Mouse (Mus musculus) stomach, embryonic 14.5 days (tissue): ENCODE measurements at regions not wholly inside any gene's neighbourhood (a gene's known extent, or its start where the extent isn't known, plus 50 kb on each side); places are given as distances from the start of the nearest gene placed in this dataset.

Experiments
- ATAC-seq: fragments of 200-750 bp; cut with Nextera tagmentation; 2 replicates; pipeline ENCODE4 v1.8.0; 2017; ENCODE audit warnings: low read depth, moderate TSS enrichment; ENCODE audit not compliant: insufficient number of reproducible peaks, insufficient read depth, low FRiP score
- H3K27ac ChIP-seq: fragments of 300-500 bp; sonication (generic); 2 replicates; pipeline ENCODE4 v1.5.1; 2014; ENCODE audit warnings: mild to moderate bottlenecking, low read length, moderate library complexity, mixed read lengths
- H3K27me3 ChIP-seq: fragments of 300-500 bp; sonication (generic); 2 replicates; pipeline ENCODE4 v1.6.1; 2014; ENCODE audit warnings: low read length, control low read depth, mixed read lengths; ENCODE audit not compliant: control insufficient read depth, insufficient read depth
- H3K36me3 ChIP-seq: fragments of 300-500 bp; sonication (generic); 2 replicates; pipeline ENCODE4 v1.6.1; 2014; ENCODE audit warnings: mild to moderate bottlenecking, control low read depth, low read length, moderate library complexity, mixed read lengths; ENCODE audit not compliant: control insufficient read depth, insufficient read depth
- H3K4me1 ChIP-seq: fragments of 300-500 bp; sonication (generic); 2 replicates; pipeline ENCODE4 v1.6.1; 2014; ENCODE audit warnings: low read length, control low read depth, mixed read lengths; ENCODE audit not compliant: control insufficient read depth, insufficient read depth
- H3K4me2 ChIP-seq: fragments of 300-500 bp; sonication (generic); replicated peaks from 2 replicates; pipeline ENCODE4 v1.6.1; 2014; ENCODE audit warnings: low read depth, low read length, control low read depth
- H3K4me3 ChIP-seq: fragments of 300-500 bp; sonication (generic); 2 replicates; pipeline ENCODE4 v1.5.1; 2014; ENCODE audit warnings: low read depth, low read length, control low read depth
- H3K9ac ChIP-seq: fragments of 300-500 bp; sonication (generic); replicated peaks from 2 replicates; pipeline ENCODE4 v1.6.1; 2014; ENCODE audit warnings: low read depth, mild to moderate bottlenecking, control low read depth, low read length, moderate library complexity, mixed read lengths
- H3K9me3 ChIP-seq: fragments of 300-500 bp; sonication (generic); 2 replicates; pipeline ENCODE4 v1.6.1; 2016; ENCODE audit warnings: low read depth, low read length, control low read depth; ENCODE audit not compliant: control insufficient read depth
- WGBS: fragments of 180-500 bp; shearing (Covaris S2); extraction: QIAGEN DNeasy Blood & Tissue Kit; methylation state at CpG from one replicate; pipeline ENCODE4 v1.1.7; 2014; 5-methylcytosine and 5-hydroxymethylcytosine counted together

DNA sequence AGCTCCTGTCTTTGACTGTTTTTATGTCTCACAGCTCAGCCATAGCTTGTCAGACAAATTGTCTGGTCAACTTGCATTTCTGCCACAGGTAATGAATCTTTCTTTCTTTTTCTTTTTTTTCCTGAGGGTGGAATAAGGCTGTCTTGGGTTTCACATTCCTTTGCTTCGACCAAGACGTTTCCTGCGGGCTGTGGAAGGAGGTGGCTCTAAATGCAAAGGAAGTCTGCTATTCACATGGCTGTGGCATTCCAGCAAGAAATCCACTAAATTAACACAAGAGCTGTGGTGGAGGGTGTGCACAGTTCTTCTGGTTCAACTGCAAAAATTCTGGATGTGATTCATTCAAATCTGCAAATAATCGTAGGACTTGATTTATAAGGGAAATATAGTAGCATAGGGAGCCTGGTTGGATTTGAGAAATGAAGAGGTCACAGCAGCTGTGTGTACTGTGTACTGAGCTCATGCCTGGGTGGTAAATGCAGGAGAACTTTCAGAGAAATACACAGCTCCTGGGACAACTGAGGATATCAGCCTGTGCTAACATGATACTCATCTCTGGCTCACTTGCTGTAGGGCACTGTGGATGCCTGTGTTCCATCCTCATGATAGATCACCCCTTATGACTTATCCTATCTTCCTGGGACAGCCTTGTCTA, 71.2 kb upstream of the Igfbp3 start:
- H3K4me2 ChIP-seq: no peak overlapping the region
- H3K4me3 ChIP-seq: no peak overlapping the region
- H3K27me3 ChIP-seq: no peaks in the 10 kb centered on the region
- no peaks in the 10 kb centered on the region for H3K9me3 ChIP-seq
- H3K27ac ChIP-seq: no peak overlapping the region
- WGBS: 19% methylated on average over 4 of the region's 4 CpGs
- no peak overlapping the region for H3K9ac ChIP-seq
- no peaks in the 10 kb centered on the region for H3K36me3 ChIP-seq
- no peak for ATAC-seq
- H3K4me1 ChIP-seq: no peaks in the 10 kb centered on the region

DNA sequence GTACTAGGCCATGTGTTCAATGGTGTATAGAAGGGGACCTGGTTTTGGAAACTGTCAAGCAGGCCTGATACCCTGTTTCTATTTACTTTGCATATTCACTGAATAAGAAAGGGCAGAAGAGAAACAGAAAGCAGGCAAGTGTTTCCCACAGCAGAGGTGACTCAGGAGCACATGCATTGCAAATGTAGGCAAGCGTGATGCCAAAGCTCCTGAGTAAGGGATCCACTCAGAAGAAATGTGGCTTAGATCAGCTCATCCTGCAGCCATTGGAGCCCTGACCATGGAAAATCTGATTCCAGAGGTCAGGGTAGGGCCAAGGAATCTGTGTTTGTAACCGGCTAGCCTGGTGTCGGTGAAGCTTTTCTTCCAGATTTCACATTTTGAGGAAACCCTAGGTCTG, 69.3 kb upstream of the Igfbp3 start:
- H3K9me3 ChIP-seq: no peaks in the 10 kb centered on the region
- H3K4me3 ChIP-seq: no peak overlapping the region
- no peaks in the 10 kb centered on the region for H3K36me3 ChIP-seq
- H3K27me3 ChIP-seq: no peaks in the 10 kb centered on the region
- no peak overlapping the region for H3K9ac ChIP-seq
- no peaks in the 10 kb centered on the region for H3K4me1 ChIP-seq
- H3K4me2 ChIP-seq: no peak overlapping the region
- WGBS: 81% methylated on average over 3 of the region's 3 CpGs
- H3K27ac ChIP-seq: no peak overlapping the region
- no peak for ATAC-seq

DNA sequence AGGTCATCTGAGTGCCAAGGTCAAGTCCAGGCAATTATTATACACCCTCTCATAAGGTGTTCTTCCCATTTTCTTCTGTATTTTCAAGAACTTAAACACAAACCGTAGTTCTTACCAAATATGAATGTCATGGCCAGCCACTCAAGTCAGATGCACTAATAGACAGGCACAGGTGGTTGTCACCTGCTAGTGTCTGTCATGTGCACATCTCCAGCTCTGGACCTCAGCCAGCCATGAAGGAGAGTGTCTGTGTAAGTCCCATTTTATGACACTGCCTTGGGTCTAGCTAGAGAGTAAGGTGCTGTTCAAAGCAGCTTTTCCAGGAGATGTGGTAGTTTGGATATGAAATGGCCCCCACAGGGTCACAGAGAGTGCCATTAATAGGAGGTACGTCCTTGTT, 68.5 kb upstream of the Igfbp3 start:
- H3K36me3 ChIP-seq: no peaks in the 10 kb centered on the region
- H3K4me1 ChIP-seq: no peaks in the 10 kb centered on the region
- ATAC-seq: no peak
- no peak overlapping the region for H3K9ac ChIP-seq
- WGBS: 81% methylated on average over 2 of the region's 2 CpGs
- no peak overlapping the region for H3K4me2 ChIP-seq
- no peaks in the 10 kb centered on the region for H3K9me3 ChIP-seq
- no peak overlapping the region for H3K27ac ChIP-seq
- no peak overlapping the region for H3K4me3 ChIP-seq
- no peaks in the 10 kb centered on the region for H3K27me3 ChIP-seq

DNA sequence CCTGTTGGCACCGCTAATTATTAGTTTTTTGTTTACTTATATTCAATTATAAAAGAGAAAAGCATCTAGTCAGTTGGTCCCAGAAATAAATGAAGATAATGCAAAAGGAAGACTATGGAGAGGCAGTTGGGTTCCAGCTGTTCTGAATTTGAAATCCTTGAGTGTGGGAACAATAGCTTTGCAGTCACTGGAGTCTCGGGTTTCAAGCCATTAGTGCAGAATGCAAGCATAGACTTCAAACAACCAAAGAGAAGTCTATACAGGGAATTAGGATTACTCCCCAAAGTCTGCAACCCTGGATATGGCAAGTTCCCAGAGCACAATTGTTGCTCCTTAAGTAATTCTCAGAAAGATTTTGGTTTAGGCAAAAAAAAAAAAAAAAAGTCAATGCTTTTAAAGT, 67.9 kb upstream of the Igfbp3 start:
- 38% methylated on average over 2 of the region's 2 CpGs for WGBS
- ATAC-seq: no peak
- H3K27ac ChIP-seq: no peak overlapping the region

DNA sequence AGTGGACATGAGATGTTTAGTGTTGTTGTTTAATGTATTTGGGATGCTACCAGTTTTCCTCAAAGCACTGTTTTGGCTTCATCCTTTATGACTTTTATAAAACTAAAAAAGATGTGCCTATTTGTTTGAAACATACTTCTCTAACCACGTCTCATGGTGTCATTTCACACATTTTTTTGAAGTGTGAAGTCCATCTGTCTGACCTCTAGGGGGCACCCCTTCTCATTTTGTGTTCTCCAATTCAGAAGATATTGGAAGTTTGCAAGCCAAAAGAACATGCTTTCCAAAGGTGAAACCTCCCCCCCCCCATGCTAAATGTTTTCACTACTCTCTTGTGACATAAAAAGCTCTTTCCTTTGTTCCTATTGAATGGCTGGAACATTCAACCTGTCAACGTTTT, 66.2 kb upstream of the Igfbp3 start:
- Histone ChIP-seq H3K36me3 (no peaks in the 10 kb centered on the region), H3K27me3 (no peaks in the 10 kb centered on the region), H3K4me1 (no peaks in the 10 kb centered on the region), H3K27ac (no peak overlapping the region), H3K9ac (no peak overlapping the region), H3K9me3 (no peaks in the 10 kb centered on the region), H3K4me3 (no peak overlapping the region), H3K4me2 (no peak overlapping the region)
- WGBS: 67% methylated on average over 2 of the region's 2 CpGs
- no peak for ATAC-seq

More for the DNA sequence above, 67.9 kb upstream of the Igfbp3 start:
- Histone ChIP-seq H3K9ac (no peak overlapping the region), H3K4me3 (no peak overlapping the region), H3K4me1 (no peaks in the 10 kb centered on the region), H3K36me3 (no peaks in the 10 kb centered on the region), H3K4me2 (no peak overlapping the region), H3K9me3 (no peaks in the 10 kb centered on the region), H3K27me3 (no peaks in the 10 kb centered on the region)

DNA sequence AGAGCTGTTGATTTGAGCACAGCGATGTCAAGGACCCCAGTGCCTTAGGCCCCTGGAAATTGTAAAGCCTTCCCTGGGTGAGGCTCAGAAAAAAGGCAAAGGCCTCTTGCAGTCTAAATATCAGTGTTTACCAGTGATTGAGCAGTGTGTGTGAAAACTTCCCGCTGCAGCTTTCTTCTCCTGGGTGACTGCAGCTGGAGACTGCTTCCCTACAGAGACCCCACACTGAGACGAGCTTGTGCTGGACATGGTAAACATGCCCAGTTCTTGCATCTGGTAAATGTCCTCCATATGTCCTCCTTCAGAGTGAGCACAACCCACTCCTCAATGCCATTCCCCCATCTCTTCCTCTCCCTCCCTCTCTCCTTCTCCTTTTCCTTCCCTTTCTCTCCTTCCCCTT, 58.8 kb upstream of the Igfbp3 start:
- peak overlapping the region; percentile 57; the same call in 1 of the 2 replicates for H3K27ac ChIP-seq
- H3K9me3 ChIP-seq: no peaks in the 10 kb centered on the region
- no peak overlapping the region for H3K9ac ChIP-seq
- H3K36me3 ChIP-seq: no peaks in the 10 kb centered on the region
- peak; percentile 85; the same call in 1 of the 2 replicates for ATAC-seq
- 18% methylated on average over 3 of the region's 3 CpGs for WGBS
- no peak overlapping the region for H3K4me3 ChIP-seq
- no peak overlapping the region for H3K4me2 ChIP-seq
- H3K27me3 ChIP-seq: no peaks in the 10 kb centered on the region
- peaks cover 7% of the 10 kb centered on the region; the same call in 1 of the 2 replicates for H3K4me1 ChIP-seq

DNA sequence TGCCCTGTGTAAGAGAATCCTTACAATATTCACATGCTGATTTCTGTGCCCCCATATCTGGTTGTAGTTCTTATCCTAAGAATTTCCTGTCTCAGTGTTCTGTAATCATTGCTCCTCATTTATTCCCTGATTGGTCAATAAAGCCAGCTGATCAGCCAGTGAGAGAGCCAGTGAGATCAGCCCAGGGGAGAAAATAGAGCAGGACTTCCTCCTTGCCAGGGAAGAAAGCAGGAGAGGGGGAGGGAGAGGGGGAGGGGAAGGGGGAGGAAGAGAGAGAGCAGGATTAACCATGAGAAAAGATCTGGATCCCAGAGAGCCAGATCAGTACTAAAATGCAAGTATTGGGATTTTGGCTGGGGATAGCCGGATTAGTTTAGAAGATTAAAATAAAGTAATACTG, 57.2 kb upstream of the Igfbp3 start:
- Histone ChIP-seq H3K36me3 (no peaks in the 10 kb centered on the region), H3K4me1 (peaks cover 7% of the 10 kb centered on the region; the same call in 1 of the 2 replicates), H3K4me2 (no peak overlapping the region), H3K27ac (no peak overlapping the region), H3K4me3 (no peak overlapping the region), H3K9ac (no peak overlapping the region), H3K9me3 (no peaks in the 10 kb centered on the region), H3K27me3 (no peaks in the 10 kb centered on the region)
- no peak for ATAC-seq
- WGBS: 97% methylated on average over 1 of the region's 1 CpGs

DNA sequence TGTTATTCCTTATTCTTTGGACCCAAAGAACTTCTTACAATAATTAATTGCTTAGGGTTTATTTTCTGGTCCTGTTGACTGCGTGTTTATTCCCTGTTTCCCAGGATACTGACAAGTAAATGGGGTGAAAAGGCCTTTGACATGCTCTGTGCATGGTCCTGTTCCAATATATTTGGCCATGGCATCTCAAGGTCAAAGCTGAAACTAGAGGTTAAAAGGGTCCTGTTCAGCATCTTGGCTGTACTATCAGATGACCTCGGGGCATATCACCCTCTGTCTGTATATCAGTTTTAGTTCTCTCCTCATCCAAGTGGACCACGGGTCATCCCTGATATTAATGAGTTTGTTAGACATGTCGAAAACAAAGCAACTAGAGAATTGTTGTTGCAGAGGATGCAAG, 50.2 kb upstream of the Igfbp3 start:
- Histone ChIP-seq H3K4me1 (no peaks in the 10 kb centered on the region), H3K36me3 (no peaks in the 10 kb centered on the region), H3K9ac (no peak overlapping the region), H3K9me3 (no peaks in the 10 kb centered on the region), H3K27me3 (no peaks in the 10 kb centered on the region), H3K4me3 (no peak overlapping the region), H3K27ac (no peak overlapping the region), H3K4me2 (no peak overlapping the region)
- ATAC-seq: no peak
- WGBS: 68% methylated on average over 4 of the region's 4 CpGs
